Mouse (Mus musculus): ENCODE data around the gene C1qc. TPM values are rescaled to one million over a fixed set of nuclear protein-coding genes. Genes with fewer than 3 reads are reported as not detected.

The C1qc gene
- polyA plus RNA-seq, 1 experiment from 2014 or later: 28.4 TPM

DNA sequence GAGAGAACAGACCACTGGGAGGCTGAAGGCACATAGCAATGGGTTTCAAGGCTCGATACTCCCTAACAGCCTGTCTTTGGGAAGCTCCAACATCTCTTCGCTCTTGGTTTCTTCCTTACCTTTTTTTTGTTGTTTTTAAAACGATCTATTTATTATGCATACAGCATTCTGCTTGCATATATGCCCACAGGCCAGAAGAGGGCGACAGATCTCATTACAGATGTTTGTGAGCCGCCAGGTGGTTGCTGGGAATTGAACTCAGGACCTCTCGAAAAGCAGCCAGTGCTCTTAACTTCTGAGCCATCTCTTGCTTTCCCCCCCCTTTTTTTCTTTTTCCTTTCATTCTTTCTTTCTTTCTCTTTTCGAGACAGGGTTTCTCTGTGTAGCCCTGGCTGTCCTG, 6.3 kb upstream of the C1qc start:
- H3K36me3 ChIP-seq (ENCODE audit: control insufficient read depth, insufficient read depth, low read length): no peaks in the 10 kb centered on the region
- H3K9ac ChIP-seq (ENCODE audit: low read depth, low read length): no peak overlapping the region
- H3K27ac ChIP-seq (ENCODE audit: low read length): no peak overlapping the region
- H3K4me2 ChIP-seq (ENCODE audit: low read depth, low read length): no peak overlapping the region
- no peaks in the 10 kb centered on the region for H3K4me1 ChIP-seq (ENCODE audit: control insufficient read depth, insufficient read depth, low read length)
- WGBS: 61% methylated on average over 7 of the region's 7 CpGs
- no peaks in the 10 kb centered on the region for H3K9me3 ChIP-seq (ENCODE audit: control insufficient read depth, low read length)
- H3K4me3 ChIP-seq (ENCODE audit: low read length): no peak overlapping the region
- ATAC-seq: no peak
- H3K27me3 ChIP-seq (replicated peaks; ENCODE audit: control insufficient read depth, insufficient read depth, low read length): peaks cover 11% of the 10 kb centered on the region; the same call in 1 of the 2 replicates

DNA sequence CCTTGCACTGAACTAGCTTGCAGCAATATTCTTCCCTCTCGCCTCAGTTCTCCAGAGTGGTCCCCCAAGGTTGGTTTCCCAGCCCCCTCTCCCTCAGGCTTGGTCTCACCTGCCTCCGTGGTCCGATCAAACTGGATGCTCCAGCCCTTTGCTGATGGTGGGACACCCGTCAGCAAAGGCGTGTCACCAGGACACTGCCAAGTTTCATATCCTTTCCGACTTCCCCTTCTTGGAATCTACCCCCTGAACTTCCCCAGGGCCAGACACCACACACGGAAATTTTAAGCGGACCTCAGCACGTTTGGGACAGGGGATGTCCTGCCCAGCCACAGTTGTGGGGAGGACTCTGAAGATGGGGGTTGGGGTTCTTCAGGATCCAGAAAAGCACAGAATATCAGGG, 5.8 kb upstream of the C1qc start, which contains the start of gene C1qa:
Gene C1qa, minus strand, starts transcription at position 167 of the 400 bp plus-strand sequence.
- no peaks in the 10 kb centered on the region for H3K4me1 ChIP-seq (ENCODE audit: control insufficient read depth, insufficient read depth, low read length)
- no peaks in the 10 kb centered on the region for H3K9me3 ChIP-seq (ENCODE audit: control insufficient read depth, low read length)
- WGBS: 69% methylated on average over 9 of the region's 9 CpGs
- H3K4me3 ChIP-seq (ENCODE audit: low read length): no peak within 1 kb of the TSS
- H3K27ac ChIP-seq (ENCODE audit: low read length): peak within 1 kb of the TSS; percentile 64
- H3K27me3 ChIP-seq (replicated peaks; ENCODE audit: control insufficient read depth, insufficient read depth, low read length): peaks cover 9% of the 10 kb centered on the region; the same call in 1 of the 2 replicates
- no peak within 1 kb of the TSS; the same call in 1 of the 2 replicates for H3K9ac ChIP-seq (ENCODE audit: low read depth, low read length)
- no peaks in the 10 kb centered on the region for H3K36me3 ChIP-seq (ENCODE audit: control insufficient read depth, insufficient read depth, low read length)
- no peak for ATAC-seq
- no peak within 1 kb of the TSS for H3K4me2 ChIP-seq (ENCODE audit: low read depth, low read length)

DNA sequence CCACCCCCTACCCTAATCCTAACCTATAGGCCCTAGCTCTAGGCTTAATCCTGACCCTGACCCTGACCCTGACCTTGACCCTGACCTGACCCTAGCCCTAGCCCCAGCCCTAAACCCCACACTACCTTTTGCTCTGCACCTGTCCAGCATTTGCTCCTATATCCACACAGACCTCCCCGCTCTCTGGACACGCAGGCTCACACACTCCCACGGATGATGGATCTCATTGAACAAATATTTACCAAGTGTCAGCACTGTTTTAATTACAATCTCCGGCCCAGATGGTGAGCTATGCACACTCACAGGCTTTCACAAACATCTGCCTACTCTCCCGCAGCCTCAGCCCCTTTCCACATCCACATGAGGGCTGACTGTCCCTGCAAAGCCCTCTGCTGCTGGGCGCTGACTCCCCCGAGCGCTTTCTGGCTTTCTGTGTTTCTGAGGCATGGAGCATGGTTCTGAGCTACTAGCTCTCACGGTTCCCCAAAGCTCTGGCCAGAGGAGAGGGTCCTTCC, 5.3 kb upstream of the C1qc start:
- Histone ChIP-seq H3K4me3 (ENCODE audit: low read length) (no peak overlapping the region), H3K9ac (ENCODE audit: low read depth, low read length) (no peak overlapping the region; the same call in 1 of the 2 replicates), H3K27me3 (replicated peaks; ENCODE audit: control insufficient read depth, insufficient read depth, low read length) (peaks cover 7% of the 10 kb centered on the region; the same call in 1 of the 2 replicates), H3K36me3 (ENCODE audit: control insufficient read depth, insufficient read depth, low read length) (no peaks in the 10 kb centered on the region), H3K27ac (ENCODE audit: low read length) (peak overlapping the region; percentile 64), H3K9me3 (ENCODE audit: control insufficient read depth, low read length) (no peaks in the 10 kb centered on the region), H3K4me2 (ENCODE audit: low read depth, low read length) (no peak overlapping the region), H3K4me1 (ENCODE audit: control insufficient read depth, insufficient read depth, low read length) (no peaks in the 10 kb centered on the region)
- ATAC-seq: peak; percentile 57
- 27% methylated on average over 9 of the region's 9 CpGs for WGBS

DNA sequence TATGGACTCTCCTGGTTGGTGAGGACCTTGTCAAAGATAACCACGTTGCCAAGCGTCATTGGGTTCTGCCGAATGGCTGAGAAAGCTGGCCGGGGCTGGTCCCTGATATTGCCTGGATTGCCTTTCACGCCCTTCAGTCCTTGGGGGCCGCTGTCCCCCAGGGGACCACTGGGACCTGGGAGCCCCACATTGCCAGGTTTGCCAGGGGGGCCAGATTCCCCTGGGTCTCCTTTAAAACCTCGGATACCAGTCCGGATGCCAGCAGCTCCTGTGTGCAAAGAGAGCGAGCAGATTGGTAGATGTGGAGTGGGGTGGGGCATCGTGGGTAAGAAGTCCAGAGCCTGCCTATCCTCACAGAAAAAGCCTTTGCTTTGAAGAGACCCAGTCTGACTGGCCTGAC, 3.6 kb upstream of the C1qc start:
- WGBS: 25% methylated on average over 10 of the region's 10 CpGs
- H3K27ac ChIP-seq (ENCODE audit: low read length): no peak overlapping the region
- peaks cover 7% of the 10 kb centered on the region; the same call in 1 of the 2 replicates for H3K27me3 ChIP-seq (replicated peaks; ENCODE audit: control insufficient read depth, insufficient read depth, low read length)
- H3K4me3 ChIP-seq (ENCODE audit: low read length): no peak overlapping the region
- H3K4me2 ChIP-seq (ENCODE audit: low read depth, low read length): no peak overlapping the region
- H3K9ac ChIP-seq (ENCODE audit: low read depth, low read length): no peak overlapping the region
- no peak for ATAC-seq
- H3K4me1 ChIP-seq (ENCODE audit: control insufficient read depth, insufficient read depth, low read length): no peaks in the 10 kb centered on the region
- H3K36me3 ChIP-seq (ENCODE audit: control insufficient read depth, insufficient read depth, low read length): no peaks in the 10 kb centered on the region
- no peaks in the 10 kb centered on the region for H3K9me3 ChIP-seq (ENCODE audit: control insufficient read depth, low read length)

DNA sequence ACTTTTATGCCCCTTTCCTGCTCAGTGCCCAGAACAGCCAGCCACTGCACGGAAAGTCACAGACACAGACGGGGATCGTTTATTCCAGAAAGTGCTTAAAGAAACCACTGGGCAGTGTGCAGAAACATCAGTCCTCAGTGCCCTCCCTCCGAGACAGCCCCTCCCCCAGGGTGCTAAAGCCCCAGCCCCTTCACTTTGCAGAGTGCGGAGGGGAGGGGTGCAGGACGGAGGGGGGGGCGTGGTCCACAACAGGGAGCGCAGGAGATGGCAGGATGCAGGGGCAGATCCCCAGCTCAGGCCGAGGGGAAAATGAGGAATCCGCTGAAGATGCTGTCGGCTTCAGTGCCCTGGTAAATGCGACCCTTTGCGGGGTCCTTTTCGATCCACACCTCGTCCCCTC, 3.0 kb upstream of the C1qc start:
- H3K36me3 ChIP-seq (ENCODE audit: control insufficient read depth, insufficient read depth, low read length): no peaks in the 10 kb centered on the region
- H3K9me3 ChIP-seq (ENCODE audit: control insufficient read depth, low read length): no peaks in the 10 kb centered on the region
- H3K4me3 ChIP-seq (ENCODE audit: low read length): no peak overlapping the region
- no peak overlapping the region for H3K4me2 ChIP-seq (ENCODE audit: low read depth, low read length)
- H3K27me3 ChIP-seq (replicated peaks; ENCODE audit: control insufficient read depth, insufficient read depth, low read length): peaks cover 7% of the 10 kb centered on the region; the same call in 1 of the 2 replicates
- H3K4me1 ChIP-seq (ENCODE audit: control insufficient read depth, insufficient read depth, low read length): no peaks in the 10 kb centered on the region
- H3K9ac ChIP-seq (ENCODE audit: low read depth, low read length): no peak overlapping the region
- no peak for ATAC-seq
- WGBS: 9% methylated on average over 15 of the region's 15 CpGs
- H3K27ac ChIP-seq (ENCODE audit: low read length): no peak overlapping the region

DNA sequence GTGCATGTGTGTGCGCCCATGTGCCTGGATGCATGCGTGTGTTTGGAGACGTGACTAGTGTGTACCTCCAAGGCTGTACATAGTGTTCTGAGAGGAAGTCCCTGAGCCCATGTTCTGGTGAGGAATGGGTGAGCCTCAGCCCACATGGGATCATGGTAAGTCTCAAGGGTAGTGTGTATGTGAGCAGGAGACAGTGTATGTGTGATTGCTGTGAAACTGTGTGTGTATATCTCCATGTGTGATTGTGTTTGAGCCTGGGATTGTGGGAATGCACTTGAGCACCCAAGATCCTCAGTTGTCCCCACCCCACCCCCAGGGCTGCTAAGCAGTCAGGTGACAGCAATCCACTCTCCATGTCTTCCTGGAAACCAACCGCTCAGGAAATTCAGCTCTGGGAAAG, 2.0 kb upstream of the C1qc start:
- WGBS: 65% methylated on average over 4 of the region's 4 CpGs
- H3K36me3 ChIP-seq (ENCODE audit: control insufficient read depth, insufficient read depth, low read length): no peaks in the 10 kb centered on the region
- H3K9me3 ChIP-seq (ENCODE audit: control insufficient read depth, low read length): no peaks in the 10 kb centered on the region
- no peak overlapping the region for H3K27ac ChIP-seq (ENCODE audit: low read length)
- no peak overlapping the region for H3K4me2 ChIP-seq (ENCODE audit: low read depth, low read length)
- no peaks in the 10 kb centered on the region for H3K4me1 ChIP-seq (ENCODE audit: control insufficient read depth, insufficient read depth, low read length)
- H3K27me3 ChIP-seq (replicated peaks; ENCODE audit: control insufficient read depth, insufficient read depth, low read length): peaks cover 12% of the 10 kb centered on the region; the same call in 1 of the 2 replicates
- ATAC-seq: no peak
- no peak overlapping the region for H3K4me3 ChIP-seq (ENCODE audit: low read length)
- no peak overlapping the region for H3K9ac ChIP-seq (ENCODE audit: low read depth, low read length)

DNA sequence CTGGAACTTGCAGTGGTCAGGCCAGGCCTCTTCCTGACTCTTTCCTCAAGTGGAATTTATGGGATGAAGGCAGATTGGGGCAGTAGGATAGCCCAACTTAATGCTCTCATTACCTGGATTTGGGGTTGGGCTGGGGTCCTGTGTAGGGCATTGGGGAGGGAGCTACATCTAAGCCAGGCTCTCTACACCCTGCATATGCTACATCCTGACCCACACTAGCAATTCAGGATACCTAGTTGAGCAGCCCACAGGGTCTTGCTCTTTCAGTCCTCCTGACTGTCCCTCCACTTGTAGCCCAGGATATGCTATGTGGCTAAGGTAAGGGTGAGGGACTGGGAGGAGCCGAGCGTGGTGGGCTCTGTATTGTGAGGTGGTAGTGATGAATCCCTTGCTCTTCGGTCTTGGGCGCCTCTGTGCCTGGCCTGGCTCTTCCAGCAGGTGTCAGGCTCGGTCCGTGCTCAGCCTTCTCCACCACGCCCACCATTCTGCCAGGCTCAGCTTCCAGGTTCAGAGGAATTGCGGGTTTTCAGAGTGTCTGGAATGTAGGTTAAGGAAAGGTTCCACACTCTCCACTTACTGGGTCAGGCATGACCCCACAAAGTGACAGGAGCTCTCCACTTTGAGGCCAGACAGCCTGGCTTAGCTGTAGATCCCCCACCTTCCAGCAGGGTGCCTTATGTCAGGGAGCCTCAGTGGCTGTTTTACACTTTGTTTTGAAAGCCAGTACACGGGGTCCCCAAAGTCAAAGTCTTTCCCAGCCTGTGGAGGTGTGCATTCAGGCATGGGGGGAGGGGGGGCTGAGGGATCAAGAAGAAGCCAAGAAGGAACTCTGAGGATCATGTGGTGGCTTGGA, 1.1 kb upstream of the C1qc start:
- Histone ChIP-seq H3K9ac (ENCODE audit: low read depth, low read length) (no peak overlapping the region), H3K27me3 (replicated peaks; ENCODE audit: control insufficient read depth, insufficient read depth, low read length) (peaks cover 12% of the 10 kb centered on the region; the same call in 1 of the 2 replicates), H3K4me1 (ENCODE audit: control insufficient read depth, insufficient read depth, low read length) (no peaks in the 10 kb centered on the region), H3K27ac (ENCODE audit: low read length) (no peak overlapping the region), H3K36me3 (ENCODE audit: control insufficient read depth, insufficient read depth, low read length) (no peaks in the 10 kb centered on the region), H3K4me2 (ENCODE audit: low read depth, low read length) (no peak overlapping the region), H3K4me3 (ENCODE audit: low read length) (no peak overlapping the region), H3K9me3 (ENCODE audit: control insufficient read depth, low read length) (no peaks in the 10 kb centered on the region)
- 4% methylated on average over 9 of the region's 9 CpGs for WGBS
- 0 out of 2 replicates have a peak, but pooled peaks have one; percentile 38 for ATAC-seq

DNA sequence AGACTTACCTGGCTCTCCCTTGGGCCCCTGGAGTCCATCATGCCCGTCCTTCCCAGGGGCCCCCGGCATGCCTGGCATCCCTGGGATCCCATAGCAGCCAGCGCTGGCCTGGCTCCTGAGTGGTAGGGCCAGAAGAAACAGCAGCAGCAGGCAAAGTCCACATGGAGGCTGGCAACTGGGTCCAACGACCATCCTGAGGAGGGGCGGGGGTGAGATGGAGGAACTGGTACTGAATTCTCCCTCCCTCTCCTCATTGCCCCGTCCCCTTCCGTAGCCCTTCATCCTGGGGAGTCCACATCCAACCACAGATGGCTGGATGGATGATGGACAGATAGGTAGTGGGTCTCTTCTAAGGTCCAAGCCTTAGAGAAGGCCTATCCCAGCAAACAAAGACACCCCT, 494 bp downstream of the C1qc start:
- Histone ChIP-seq H3K9ac (ENCODE audit: low read depth, low read length) (no peak overlapping the region), H3K4me1 (ENCODE audit: control insufficient read depth, insufficient read depth, low read length) (no peaks in the 10 kb centered on the region), H3K9me3 (ENCODE audit: control insufficient read depth, low read length) (no peaks in the 10 kb centered on the region), H3K27ac (ENCODE audit: low read length) (no peak overlapping the region), H3K4me2 (ENCODE audit: low read depth, low read length) (no peak overlapping the region), H3K27me3 (replicated peaks; ENCODE audit: control insufficient read depth, insufficient read depth, low read length) (peaks cover 9% of the 10 kb centered on the region; the same call in 1 of the 2 replicates), H3K36me3 (ENCODE audit: control insufficient read depth, insufficient read depth, low read length) (no peaks in the 10 kb centered on the region), H3K4me3 (ENCODE audit: low read length) (no peak overlapping the region)
- 48% methylated on average over 7 of the region's 7 CpGs for WGBS
- no peak for ATAC-seq

DNA sequence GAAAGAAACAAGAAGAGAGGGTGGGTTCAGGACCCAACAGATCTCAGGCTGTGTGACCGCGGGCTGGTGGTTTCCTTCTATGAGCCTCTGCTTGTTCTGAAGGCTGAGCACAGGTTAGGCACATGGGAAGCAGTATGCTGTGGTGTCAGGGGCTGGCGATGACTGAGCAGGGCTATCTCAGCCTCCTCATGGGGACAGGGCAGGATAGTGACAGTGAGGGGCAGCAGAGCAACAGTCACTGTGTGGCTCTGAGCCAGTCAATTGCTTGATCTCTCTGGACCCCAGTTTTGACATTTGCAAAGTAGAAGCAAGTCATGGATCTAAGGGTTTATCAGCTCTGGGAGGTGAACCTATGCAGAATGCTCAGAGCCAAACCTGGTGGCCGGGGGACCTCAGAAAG, 1.8 kb downstream of the C1qc start:
- 85% methylated on average over 4 of the region's 4 CpGs for WGBS
- Histone ChIP-seq H3K9me3 (ENCODE audit: control insufficient read depth, low read length) (no peaks in the 10 kb centered on the region), H3K27me3 (replicated peaks; ENCODE audit: control insufficient read depth, insufficient read depth, low read length) (peaks cover 6% of the 10 kb centered on the region; the same call in 1 of the 2 replicates), H3K36me3 (ENCODE audit: control insufficient read depth, insufficient read depth, low read length) (no peaks in the 10 kb centered on the region), H3K27ac (ENCODE audit: low read length) (no peak overlapping the region), H3K4me3 (ENCODE audit: low read length) (no peak overlapping the region), H3K9ac (ENCODE audit: low read depth, low read length) (no peak overlapping the region), H3K4me2 (ENCODE audit: low read depth, low read length) (no peak overlapping the region), H3K4me1 (ENCODE audit: control insufficient read depth, insufficient read depth, low read length) (no peaks in the 10 kb centered on the region)
- ATAC-seq: no peak

Data from intestine, embryonic 16.5 days (tissue).